Mouse (Mus musculus) forebrain, embryonic 15.5 days (tissue): ENCODE data around the gene Borcs6. TPM values are rescaled to one million over a fixed set of nuclear protein-coding genes. Genes with fewer than 3 reads are reported as not detected.

Experiments
- ATAC-seq: fragments of 200-750 bp; cut with Nextera tagmentation; replicated peaks from 2 replicates; pipeline ENCODE4 v1.8.0; 2017; ENCODE audit warnings: mild to moderate bottlenecking, moderate TSS enrichment, moderate library complexity
- H3K27ac ChIP-seq: fragments of 300-500 bp; sonication (generic); replicated peaks from 2 replicates; pipeline ENCODE4 v1.5.1; 2015; ENCODE audit warnings: mild to moderate bottlenecking, inconsistent platforms
- H3K27me3 ChIP-seq: fragments of 300-500 bp; sonication (generic); 2 replicates; pipeline ENCODE4 v1.6.1; 2015; ENCODE audit warnings: inconsistent platforms
- H3K36me3 ChIP-seq: fragments of 300-500 bp; sonication (generic); 2 replicates; pipeline ENCODE4 v1.6.1; 2015; ENCODE audit warnings: mild to moderate bottlenecking, inconsistent platforms
- H3K4me1 ChIP-seq: fragments of 300-500 bp; sonication (generic); 2 replicates; pipeline ENCODE4 v1.6.1; 2015; ENCODE audit warnings: inconsistent platforms
- H3K4me2 ChIP-seq: fragments of 300-500 bp; sonication (generic); replicated peaks from 2 replicates; pipeline ENCODE4 v1.6.1; 2015; ENCODE audit warnings: mild to moderate bottlenecking, inconsistent platforms
- H3K4me3 ChIP-seq: fragments of 300-500 bp; sonication (generic); 2 replicates; pipeline ENCODE4 v1.5.1; 2015; ENCODE audit warnings: mild to moderate bottlenecking, inconsistent platforms
- H3K9ac ChIP-seq: fragments of 300-500 bp; sonication (generic); replicated peaks from 2 replicates; pipeline ENCODE4 v1.6.1; 2015; ENCODE audit warnings: mild to moderate bottlenecking, inconsistent platforms
- H3K9me3 ChIP-seq: fragments of 300-500 bp; sonication (generic); 2 replicates; pipeline ENCODE4 v1.6.1; 2016; ENCODE audit warnings: inconsistent platforms
- WGBS: fragments of 180-500 bp; shearing (Covaris S2); methylation state at CpG from one replicate; pipeline ENCODE4 v1.1.7; 2015; ENCODE audit warnings: mixed read lengths; 5-methylcytosine and 5-hydroxymethylcytosine counted together
- polyA plus RNA-seq: library from polyadenylated mRNA; unstranded; fragments of >200 nt; fragmentation: Nextera tagmentation; extraction: Ambion mirVana; gene quantifications from 2 replicates; pipeline ENCODE4 v1.2.1, GENCODE M21; 2015

Gene Borcs6
- polyA plus RNA-seq, 1 experiment from 2014 or later, result 15.4 TPM

DNA sequence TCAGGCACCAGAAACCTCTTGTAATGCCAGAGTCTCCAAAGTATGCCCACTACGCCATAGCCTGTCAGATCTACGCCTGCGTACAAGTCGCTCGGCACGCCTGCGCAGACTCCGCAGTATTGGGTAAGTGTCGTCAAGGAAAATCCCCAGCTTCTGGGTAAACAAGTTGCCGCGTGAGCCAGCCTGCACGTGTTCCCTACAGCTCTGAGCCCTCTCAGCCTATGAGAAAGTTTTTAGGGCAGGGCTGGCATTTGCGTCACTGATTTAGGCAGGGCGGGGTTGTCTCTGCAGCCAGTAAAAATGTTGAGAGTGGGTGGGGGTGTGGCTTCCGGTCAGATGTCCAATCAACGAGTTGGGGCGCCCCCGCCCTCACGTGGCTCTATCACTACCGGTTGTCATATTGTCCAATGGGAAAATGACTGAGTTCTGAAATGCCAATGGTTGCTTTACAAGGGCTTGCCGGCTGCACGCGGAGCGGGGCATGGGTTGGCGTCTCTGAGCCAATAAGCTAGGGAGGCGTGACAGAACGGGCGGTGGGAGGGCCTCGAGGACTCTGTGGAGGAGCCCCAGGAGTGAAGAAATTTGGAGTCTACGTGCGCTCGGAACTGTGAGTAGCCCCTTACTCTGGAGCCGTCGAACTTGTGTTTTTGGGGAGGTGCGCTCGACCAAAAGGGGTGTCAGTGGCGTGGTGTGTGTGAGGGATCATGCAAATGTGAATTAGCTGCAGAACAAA is 35.3 kb downstream of the Borcs6 start, which contains the start of gene Per1:
Gene Per1 (plus strand): TSS at position 521 of the 733 bp plus-strand sequence.
- peak within 1 kb of the TSS; percentile 87 for H3K27ac ChIP-seq
- H3K4me2 ChIP-seq, result peak within 1 kb of the TSS; percentile 69
- peak; percentile 94 for ATAC-seq
- H3K4me3 ChIP-seq, result peak within 1 kb of the TSS; percentile 45
- H3K4me1 ChIP-seq, result peaks cover 74% of the 10 kb centered on the region
- WGBS, result under 1% methylated on average over 37 of the region's 37 CpGs
- no peaks in the 10 kb centered on the region for H3K9me3 ChIP-seq
- peak within 1 kb of the TSS; percentile 29 for H3K9ac ChIP-seq
- no peaks in the 10 kb centered on the region for H3K27me3 ChIP-seq
- peaks cover 10% of the 10 kb centered on the region; the same call in 1 of the 2 replicates for H3K36me3 ChIP-seq

DNA sequence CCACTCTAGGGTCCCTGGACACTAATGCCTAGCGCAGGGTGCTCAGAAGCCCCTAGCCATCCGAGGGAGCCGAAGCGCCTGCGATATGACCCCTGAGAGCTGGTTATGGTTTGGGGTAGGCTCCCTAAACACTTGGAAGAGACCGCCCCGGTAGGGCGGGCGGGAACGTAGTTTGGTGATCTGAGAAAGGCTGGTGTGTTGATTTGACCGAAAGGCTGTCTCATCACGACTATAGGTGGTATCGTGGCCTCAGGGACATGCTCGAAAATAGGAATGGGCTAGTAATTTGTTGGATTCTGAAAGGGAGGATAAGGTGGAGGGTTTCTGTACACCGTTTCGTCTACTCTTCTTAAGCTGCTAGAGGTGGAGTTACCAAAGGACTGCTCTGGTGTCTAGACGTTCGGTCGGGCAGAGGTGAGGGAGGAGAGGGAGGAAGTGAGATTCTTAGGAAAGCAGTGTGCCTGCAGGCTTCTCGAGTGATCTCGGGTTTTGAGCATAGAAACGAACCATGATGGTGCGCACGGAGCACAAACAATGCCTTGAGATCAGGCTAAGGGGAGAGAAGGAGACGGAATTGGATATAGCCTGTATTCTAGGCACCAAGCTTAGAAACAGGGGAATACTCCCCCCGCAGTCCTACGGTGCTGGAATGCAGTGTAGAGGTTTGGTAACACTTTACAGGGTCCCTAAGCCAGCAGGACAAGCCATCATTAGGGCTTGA is 36.2 kb downstream of the Borcs6 start:
- H3K27ac ChIP-seq, result peak overlapping the region; percentile 77
- H3K27me3 ChIP-seq, result no peaks in the 10 kb centered on the region
- H3K9me3 ChIP-seq, result no peaks in the 10 kb centered on the region
- H3K4me2 ChIP-seq, result peak overlapping the region; percentile 69
- 2% methylated on average over 27 of the region's 27 CpGs for WGBS
- peaks cover 10% of the 10 kb centered on the region; the same call in 1 of the 2 replicates for H3K36me3 ChIP-seq
- H3K9ac ChIP-seq, result peak overlapping the region; percentile 29
- ATAC-seq, result no peak
- H3K4me3 ChIP-seq, result peak overlapping the region; percentile 45
- peaks cover 74% of the 10 kb centered on the region for H3K4me1 ChIP-seq

DNA sequence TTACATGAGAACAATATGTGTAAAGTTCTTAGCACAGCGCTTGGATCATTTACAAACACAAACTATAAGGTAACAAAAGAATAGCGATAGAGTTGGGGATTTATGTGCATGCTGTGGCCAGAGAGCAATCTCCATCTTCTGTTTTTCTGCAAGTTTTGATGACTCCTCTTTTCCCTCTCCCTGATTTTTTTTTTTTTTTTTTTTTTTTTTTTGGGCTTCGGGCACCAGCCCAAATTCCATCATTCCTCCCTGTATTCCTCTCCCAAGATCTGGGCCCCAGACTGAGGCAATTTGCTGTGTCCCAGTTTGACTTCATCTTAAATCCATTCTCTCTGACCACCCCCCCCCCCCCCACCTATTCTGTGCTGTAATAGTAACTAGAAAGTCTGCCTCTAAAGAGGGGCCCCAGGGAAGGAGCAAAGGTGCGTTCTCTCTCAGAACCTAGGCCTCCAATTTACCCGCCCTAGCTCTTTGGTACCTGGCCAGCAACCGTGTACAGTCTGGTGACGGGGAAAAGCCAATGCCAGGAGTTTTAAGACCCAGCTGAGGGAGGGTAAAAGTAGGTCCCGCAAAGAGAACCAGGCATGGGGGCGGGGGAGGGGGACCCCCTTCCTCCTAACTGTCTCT is 37.0 kb downstream of the Borcs6 start:
- no peak for ATAC-seq
- peak overlapping the region; percentile 82 for H3K27ac ChIP-seq
- peak overlapping the region; percentile 45 for H3K4me3 ChIP-seq
- peaks cover 69% of the 10 kb centered on the region for H3K4me1 ChIP-seq
- H3K36me3 ChIP-seq, result peaks cover 8% of the 10 kb centered on the region; the same call in 1 of the 2 replicates
- no peaks in the 10 kb centered on the region for H3K27me3 ChIP-seq
- H3K9me3 ChIP-seq, result no peaks in the 10 kb centered on the region
- H3K9ac ChIP-seq, result peak overlapping the region; percentile 29
- peak overlapping the region; percentile 69 for H3K4me2 ChIP-seq
- WGBS, result 10% methylated on average over 9 of the region's 9 CpGs

DNA sequence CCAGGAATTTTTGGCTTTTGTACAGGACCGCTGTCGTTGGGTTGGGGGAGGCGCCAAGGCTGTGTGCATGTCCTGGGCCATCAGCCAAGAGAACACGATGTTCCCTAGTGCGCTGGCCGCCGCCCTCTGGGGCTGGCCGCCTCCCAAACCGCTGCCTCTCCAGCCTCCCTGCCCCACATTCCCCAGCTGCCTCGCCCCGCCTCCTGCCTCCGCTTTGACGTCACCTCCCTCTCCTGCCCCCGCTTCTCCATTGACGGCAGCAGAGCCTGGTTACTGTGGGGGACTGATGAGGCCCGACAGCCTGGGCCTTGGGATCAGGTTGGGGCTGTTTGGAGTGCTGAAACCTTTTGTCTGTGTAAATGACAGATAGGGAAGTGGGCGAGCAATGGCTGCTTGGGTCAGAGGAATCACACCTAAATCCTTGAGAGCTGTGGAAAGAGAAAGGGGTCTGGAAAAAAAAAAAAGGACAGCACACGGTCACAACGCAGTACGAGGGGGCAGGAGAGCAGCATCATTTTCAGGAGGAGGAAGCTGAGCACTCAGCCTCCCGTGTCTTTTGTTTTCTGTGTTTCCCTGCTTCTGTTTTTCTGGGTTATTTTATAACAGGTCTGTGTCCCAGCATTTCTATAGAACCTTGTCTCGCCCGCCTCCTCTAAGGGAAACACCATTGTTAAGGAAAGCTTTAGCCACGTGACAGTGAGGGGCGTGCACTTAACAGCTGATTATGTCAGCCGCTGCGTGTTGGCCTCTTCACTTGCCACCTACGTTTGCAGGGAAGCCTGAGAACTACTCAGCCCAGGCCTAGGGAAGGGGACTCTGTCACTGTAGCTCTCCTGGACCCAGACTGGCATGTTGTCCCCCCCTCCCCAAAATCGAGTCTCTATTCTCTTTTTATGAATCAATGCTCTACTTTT is 37.7 kb downstream of the Borcs6 start:
- peak overlapping the region; percentile 69 for H3K4me2 ChIP-seq
- no peaks in the 10 kb centered on the region for H3K27me3 ChIP-seq
- 1% methylated on average over 29 of the region's 29 CpGs for WGBS
- H3K4me3 ChIP-seq, result peak overlapping the region; percentile 34
- peak overlapping the region; percentile 29 for H3K9ac ChIP-seq
- no peak for ATAC-seq
- H3K27ac ChIP-seq, result peak overlapping the region; percentile 82
- peaks cover 65% of the 10 kb centered on the region for H3K4me1 ChIP-seq
- no peaks in the 10 kb centered on the region for H3K9me3 ChIP-seq
- H3K36me3 ChIP-seq, result peaks cover 6% of the 10 kb centered on the region

DNA sequence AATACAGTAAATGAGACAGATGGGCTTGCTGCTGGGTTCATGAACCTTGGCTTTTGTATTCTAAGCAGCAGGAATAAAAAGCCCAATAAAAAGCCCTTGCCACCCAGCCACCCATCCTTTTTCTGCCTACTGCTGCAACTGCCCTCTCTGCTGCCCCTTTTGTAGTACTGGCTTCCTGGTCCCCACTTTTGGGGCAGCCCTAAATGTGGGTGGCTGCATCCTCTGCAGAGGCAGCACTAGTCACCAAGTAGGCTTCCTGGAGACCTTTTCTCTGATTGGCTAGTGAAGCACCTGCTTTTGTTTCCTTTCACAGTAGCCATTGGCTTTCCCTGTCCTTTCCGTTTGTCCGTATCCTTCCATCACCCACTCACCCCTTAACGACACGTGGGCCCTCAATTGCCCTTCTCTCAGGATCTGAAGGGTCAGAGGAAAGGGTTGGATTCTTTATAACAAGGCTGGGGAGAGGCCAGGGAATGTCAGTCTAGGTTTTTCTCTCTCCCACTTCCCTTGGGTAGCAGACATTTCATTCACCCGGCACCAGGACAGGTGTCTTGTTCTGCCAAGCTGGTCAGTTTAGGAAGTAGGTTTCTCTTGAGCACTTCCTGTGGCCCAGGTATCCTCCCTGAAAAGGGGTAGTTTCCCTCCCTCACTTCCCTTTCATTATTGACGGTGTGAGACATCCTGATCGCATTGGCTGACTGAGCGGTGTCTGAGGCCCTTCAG is 38.7 kb downstream of the Borcs6 start:
- Histone ChIP-seq H3K4me1 (peaks cover 65% of the 10 kb centered on the region), H3K9ac (peak overlapping the region; percentile 29), H3K27ac (peak overlapping the region; percentile 82), H3K36me3 (peaks cover 15% of the 10 kb centered on the region), H3K9me3 (no peaks in the 10 kb centered on the region), H3K4me2 (peak overlapping the region; percentile 69), H3K27me3 (no peaks in the 10 kb centered on the region), H3K4me3 (peak overlapping the region; percentile 56)
- 13% methylated on average over 8 of the region's 8 CpGs for WGBS
- no peak for ATAC-seq

DNA sequence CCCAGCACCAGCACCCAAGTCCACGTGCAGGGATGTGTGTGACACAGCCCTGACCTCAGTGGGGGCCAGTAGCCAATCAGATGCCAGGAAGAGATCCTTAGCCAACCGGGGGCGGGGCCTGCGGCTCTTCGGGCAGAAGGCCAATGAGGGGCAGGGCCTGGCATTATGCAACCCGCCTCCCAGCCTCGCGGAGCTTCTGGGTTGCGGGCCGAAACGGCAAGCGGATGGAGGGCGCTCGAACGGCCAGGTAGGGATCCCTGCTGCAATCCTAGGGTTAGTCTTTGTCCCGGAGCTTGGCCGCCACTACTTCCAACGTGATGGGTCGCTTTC is 39.2 kb downstream of the Borcs6 start:
- under 1% methylated on average over 19 of the region's 19 CpGs for WGBS
- Histone ChIP-seq H3K9me3 (no peaks in the 10 kb centered on the region), H3K27me3 (no peaks in the 10 kb centered on the region), H3K4me2 (peak overlapping the region; percentile 69), H3K4me1 (peaks cover 65% of the 10 kb centered on the region), H3K27ac (peak overlapping the region; percentile 82), H3K9ac (peak overlapping the region; percentile 61), H3K4me3 (peak overlapping the region; percentile 56), H3K36me3 (peaks cover 21% of the 10 kb centered on the region)
- ATAC-seq, result no peak

DNA sequence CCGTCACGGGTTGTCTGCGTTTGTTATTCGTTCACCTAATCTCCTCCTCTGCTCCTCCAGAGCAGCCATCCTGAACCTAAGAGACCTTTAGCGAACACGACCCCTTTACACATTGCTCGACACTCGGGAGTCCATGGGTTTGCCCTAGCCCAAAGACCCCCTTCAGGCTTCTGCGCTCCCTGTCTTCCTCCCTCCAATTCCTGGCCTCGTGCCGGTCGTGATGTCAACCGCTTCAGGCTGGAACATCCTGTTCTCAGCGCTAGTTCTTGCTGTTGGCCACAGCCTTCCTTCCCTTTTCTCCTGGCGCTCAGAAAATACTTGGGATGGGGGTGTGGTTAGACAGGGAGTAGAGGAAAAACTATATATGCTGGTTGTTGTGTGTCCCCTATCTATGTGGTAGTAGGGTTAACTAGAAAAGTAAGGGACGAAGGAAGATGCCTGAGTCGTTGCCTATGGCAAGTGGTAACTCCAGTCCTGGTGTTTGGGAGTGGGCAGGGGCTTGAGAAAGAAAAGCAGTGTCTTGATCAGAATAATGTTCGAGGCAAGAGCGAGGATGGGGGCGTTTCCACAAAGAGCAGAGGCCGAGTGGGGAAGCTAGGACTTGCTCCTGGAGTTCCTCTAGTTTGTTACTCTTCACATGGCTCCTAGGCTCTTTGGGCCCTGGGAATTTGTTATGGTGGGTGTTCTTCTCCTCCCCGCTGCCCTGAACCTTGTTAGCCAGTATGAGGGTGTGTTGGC is 39.8 kb downstream of the Borcs6 start:
- H3K9me3 ChIP-seq, result no peaks in the 10 kb centered on the region
- H3K9ac ChIP-seq, result peak overlapping the region; percentile 61
- H3K4me1 ChIP-seq, result peaks cover 60% of the 10 kb centered on the region
- H3K27ac ChIP-seq, result peak overlapping the region; percentile 82
- no peaks in the 10 kb centered on the region for H3K27me3 ChIP-seq
- H3K4me3 ChIP-seq, result peak overlapping the region; percentile 56
- under 1% methylated on average over 22 of the region's 22 CpGs for WGBS
- H3K36me3 ChIP-seq, result peaks cover 27% of the 10 kb centered on the region
- ATAC-seq, result no peak
- H3K4me2 ChIP-seq, result peak overlapping the region; percentile 69

DNA sequence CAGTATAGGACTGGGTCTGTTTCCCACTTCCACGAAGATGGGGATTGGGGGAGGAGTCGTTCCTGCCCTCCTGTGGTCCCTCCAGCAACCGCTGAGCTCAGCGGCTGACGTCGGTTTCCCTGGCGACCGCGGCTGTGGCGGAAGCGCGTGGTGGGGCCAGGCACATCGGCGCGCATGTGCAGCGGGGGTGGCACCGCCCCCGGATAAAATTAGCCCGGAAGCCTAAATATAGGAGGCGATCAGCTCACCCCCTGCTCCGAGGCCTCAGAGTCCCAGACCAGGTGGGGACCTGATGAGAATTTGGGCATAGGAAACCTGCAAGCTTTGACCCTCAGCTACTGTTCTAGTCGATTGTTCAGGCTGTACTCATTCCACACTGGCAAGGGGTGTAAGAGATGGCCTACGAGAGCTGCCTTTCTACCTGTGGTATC is 40.4 kb downstream of the Borcs6 start:
- H3K27ac ChIP-seq, result peak overlapping the region; percentile 82
- peak overlapping the region; percentile 69 for H3K4me2 ChIP-seq
- H3K4me3 ChIP-seq, result peak overlapping the region; percentile 56
- no peaks in the 10 kb centered on the region for H3K27me3 ChIP-seq
- no peaks in the 10 kb centered on the region for H3K9me3 ChIP-seq
- peaks cover 58% of the 10 kb centered on the region for H3K4me1 ChIP-seq
- H3K9ac ChIP-seq, result peak overlapping the region; percentile 61
- under 1% methylated on average over 23 of the region's 23 CpGs for WGBS
- ATAC-seq, result peak; percentile 27
- peaks cover 32% of the 10 kb centered on the region for H3K36me3 ChIP-seq

DNA sequence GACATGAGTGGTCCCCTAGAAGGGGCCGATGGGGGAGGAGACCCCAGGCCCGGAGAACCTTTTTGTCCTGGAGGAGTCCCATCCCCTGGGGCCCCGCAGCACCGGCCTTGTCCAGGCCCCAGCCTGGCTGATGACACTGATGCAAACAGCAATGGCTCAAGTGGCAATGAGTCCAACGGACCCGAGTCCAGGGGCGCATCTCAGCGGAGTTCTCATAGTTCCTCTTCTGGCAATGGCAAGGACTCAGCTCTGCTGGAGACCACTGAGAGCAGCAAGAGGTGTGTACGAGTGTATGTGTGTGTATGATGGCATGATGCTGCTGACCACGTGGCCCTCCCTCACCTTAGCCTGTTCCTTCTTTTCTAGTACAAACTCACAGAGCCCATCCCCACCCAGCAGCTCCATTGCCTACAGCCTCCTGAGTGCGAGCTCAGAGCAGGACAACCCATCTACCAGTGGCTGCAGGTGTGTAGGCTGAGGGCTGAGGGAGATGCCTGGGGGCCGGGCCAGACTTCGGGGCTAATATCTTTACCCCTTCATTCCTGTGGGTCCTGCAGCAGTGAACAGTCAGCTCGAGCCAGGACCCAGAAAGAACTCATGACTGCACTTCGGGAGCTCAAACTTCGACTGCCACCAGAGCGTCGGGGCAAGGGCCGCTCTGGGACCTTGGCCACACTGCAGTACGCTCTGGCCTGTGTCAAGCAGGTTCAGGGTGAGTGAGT is 41.3 kb downstream of the Borcs6 start:
- no peak for ATAC-seq
- H3K4me2 ChIP-seq, result peak overlapping the region; percentile 69
- peak overlapping the region; percentile 56 for H3K4me3 ChIP-seq
- no peak overlapping the region for H3K27ac ChIP-seq
- H3K4me1 ChIP-seq, result peaks cover 50% of the 10 kb centered on the region
- peak overlapping the region; percentile 61; the same call in 1 of the 2 replicates for H3K9ac ChIP-seq
- no peaks in the 10 kb centered on the region for H3K27me3 ChIP-seq
- H3K9me3 ChIP-seq, result no peaks in the 10 kb centered on the region
- 88% methylated on average over 20 of the region's 20 CpGs for WGBS
- H3K36me3 ChIP-seq, result peaks cover 38% of the 10 kb centered on the region
